Mouse (Mus musculus): ENCODE results near the gene Fam83e. TPM values are rescaled to one million over a fixed set of nuclear protein-coding genes. Genes with fewer than 3 reads are reported as not detected.

The Fam83e gene
- total RNA-seq, 4 experiments from 2014 or later, result 0.29 to 2.1 (median 0.66) TPM

DNA sequence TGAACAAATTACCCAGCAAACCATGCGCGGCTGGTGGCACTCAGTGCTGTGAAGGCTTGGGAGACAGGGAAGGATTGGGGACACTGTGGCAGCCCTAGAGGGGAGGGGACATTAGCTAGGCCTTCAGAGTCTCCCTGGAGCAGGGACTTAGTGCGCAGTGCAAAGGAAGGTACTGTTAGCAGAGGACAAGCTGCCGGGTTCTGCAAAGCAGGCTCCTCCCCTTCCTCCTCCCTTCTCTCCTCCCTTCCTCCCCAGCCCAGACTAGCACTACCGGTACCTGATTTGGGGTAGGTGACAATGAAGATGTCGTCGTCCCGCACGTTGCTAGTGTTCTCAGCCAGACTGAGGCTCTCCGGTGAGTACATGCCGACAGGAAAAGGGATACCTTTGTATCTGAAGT, 20.8 kb downstream of the Fam83e start:
- DNase-seq, result no peak

DNA sequence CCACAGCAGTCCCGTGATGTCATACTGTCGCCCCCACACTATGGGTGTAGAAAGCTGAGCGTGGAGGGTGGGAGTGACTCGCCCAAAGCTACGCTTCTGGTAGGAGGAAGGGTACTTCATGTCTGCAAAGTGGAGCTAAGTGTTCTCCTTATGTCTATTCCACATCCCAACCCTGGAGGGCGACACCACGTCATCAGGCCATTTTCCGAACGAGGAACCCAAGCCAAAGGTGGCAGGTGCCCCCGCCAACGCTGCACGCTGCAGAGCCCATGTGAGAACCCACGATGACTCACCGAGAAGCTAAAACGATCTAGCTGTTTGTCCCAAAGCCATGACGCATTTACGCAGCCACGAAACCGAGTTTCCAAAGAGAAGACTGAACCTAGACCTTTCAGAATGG, 21.3 kb downstream of the Fam83e start:
- DNase-seq, result no peak

DNA sequence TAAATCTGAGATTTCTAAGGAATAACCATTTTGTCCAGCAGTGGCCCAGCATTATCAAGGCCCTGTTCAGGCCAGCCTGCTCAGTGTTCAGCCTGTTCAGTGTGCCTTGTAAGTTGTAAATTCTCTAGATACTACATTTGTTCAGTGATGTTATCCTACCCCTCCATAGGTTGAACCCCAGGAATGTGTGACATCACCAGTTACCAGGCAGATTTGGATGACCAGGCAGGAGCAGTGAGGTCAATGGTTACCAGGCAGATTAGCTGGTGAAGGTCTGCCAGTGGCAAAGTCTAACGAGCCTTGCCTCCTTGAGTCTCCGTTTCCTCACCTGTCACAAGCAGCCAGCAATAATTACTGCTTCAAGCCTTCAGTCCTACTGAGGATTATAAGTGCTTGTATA, 23.4 kb downstream of the Fam83e start:
- DNase-seq, result no peak

DNA sequence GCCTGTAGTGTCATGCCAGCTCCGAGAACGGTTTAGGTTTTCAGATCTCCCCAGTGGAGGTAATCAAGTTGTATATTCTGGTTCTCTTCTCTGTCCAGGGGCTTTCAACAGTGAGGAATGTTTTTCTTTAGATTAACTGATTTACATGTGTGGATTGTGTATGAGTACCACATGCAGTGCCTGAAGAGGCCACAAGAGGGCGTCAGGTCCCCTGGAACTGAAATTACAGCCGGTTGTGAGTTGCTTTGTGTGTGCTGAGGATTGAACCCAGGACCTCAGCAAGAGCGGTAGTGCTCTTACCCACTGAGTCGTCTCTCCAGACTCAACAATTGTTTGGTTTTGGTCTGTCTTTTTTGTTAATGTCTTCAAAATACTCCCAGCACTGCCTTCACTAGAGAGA, 25.5 kb downstream of the Fam83e start:
- DNase-seq, result no peak

DNA sequence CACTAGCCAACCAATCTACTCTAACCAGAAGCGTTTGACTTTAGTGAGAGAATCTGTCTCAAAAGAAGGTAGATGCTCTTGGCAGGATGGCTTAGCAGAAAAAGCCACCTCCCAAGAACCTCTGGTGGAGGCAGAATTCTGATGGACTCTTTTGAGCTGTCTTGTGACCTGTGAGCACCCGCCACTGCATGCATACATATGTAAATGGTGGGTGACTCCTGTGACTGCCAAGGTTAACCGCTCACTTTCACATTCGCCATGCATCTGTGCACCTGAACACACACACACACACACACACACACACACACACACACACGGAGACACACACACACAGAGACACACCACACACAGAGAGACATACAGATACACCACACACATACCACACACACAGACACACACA, 26.4 kb downstream of the Fam83e start:
- DNase-seq, result no peak

DNA sequence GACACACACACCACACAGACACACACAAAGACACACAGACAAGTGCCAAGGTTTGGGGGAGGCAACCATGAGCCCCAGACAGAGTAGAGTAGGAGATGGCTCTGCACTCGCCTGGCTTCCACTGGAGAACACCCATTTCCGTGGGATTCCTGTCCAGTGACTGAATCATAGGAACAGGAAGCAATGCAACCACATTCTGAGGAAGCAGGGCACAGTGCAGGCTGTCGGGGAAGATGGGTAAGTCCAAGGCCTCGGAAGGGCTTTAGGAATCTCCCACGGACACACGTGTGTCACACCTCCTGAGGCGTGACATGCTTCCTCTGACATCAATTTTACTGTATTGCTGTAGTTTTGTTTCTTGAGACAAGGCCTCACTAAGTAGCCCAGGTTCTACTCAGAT, 27.1 kb downstream of the Fam83e start:
- no peak for DNase-seq

DNA sequence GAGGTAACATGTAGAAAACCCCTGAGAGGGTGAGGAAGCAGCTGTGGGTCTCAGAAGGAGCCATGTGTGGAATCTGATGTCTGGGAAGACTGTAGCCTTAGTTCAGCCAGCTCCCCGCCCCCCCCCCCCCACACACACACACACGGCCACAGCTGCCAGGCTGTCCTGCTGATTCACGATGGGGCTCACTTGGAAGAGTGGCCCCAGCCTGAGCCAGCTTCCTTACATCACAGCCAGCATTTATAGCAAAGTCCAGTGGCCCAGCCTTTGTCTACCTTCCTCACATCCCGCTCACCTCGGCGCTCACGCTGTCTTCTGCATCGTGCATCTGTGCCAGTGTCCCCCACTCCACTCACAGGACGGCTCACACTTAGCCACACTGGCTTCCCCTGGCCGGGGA, 28.4 kb downstream of the Fam83e start:
- DNase-seq, result no peak

DNA sequence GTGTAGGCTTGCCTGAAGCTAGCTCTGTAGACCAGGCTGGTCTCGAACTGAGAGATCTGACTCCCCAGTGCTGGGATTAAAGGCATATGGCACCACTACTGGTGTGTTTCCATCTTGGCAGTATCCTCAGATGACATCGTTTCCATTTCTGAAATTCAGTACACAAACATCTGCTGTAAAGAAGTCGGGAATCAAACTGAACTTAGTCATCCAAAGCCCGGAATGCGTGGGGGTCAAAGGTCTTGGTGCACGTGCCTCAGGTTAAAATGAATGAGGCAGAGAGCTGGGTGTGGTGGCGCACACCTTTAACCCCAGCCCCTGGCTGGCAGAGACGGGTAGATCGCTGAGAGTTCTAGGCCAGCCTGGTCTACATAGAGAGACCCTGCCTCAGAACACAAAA, 29.1 kb downstream of the Fam83e start:
- DNase-seq, result no peak

DNA sequence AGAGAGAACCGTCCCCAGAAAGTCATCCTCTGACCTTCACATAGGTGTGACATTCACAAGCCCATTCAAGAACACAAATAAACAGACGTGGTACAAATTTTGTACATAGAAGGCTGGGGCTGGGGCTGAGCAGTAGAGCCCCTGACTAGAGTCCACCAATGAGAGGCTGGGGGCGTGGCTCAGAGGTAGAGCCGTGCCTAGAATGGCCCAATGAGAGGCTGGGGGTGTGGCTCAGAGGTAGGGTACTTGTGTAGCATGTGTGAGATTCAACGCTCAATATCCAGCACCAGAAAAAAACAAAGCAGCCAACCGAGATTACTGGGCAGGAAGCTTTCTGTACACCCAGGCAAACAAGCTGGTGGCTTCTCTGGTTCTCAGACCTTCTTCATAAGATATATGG, 34.7 kb downstream of the Fam83e start:
- DNase-seq, result no peak

DNA sequence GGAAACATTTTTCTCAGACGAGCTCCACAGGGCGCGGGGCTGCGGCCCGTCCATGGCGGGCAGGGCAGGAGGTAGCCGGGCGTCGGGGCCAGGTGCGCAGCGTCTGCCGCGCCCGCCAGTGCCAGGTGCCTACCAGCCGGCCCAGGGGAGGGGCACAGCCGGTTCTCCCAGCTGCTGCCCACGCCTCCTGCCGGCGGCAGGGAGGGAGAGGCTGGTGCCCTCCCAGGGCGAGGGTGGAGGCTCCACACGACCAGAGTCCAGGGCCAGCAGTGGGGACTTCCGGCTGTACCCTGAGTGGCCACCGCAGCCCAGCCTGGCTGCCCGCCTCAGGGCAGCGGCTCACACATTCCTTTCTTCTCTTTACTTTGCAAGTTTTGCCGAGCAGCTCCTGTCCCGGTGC, 38.4 kb downstream of the Fam83e start:
- no peak for DNase-seq

DNA sequence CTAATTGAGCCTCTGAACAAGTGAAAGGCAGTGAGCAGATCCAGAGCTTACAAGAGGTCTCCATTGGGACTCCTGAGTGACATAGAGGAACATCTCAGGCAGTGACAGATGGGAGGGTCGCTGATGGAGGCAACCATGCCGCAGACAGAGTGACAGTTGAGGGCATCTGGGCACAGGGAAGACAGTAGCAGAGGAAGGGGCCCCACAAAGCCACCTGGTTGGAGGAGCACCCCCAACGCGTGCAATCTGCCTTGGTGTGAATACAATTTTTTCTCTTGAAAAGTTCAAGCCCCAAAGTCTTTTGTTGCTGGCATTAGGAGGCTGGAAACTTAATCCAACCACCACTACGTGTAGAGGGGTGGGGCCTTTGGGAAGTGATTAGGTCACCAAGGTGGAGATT, 39.1 kb downstream of the Fam83e start:
- DNase-seq, result no peak

DNA sequence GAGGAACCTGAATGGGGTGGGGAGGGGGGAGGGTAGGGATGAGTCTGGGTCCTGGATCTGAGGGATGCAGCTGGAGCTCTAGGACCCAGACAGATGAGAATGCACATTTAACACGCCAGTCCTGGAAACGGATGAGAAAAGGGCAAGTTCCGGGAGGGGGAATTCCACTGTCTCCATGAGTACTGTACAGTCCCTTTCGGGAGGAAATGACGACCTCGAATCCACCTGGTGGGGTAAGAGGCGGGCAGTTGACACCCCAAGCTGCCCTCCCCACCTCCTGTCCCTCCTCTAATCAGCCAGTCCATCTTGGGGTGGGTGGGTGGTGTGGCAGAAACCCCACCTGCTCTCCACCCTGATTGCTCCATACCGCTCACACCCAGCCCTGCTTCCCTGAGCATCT, 45.0 kb downstream of the Fam83e start:
- no peak for DNase-seq

DNA sequence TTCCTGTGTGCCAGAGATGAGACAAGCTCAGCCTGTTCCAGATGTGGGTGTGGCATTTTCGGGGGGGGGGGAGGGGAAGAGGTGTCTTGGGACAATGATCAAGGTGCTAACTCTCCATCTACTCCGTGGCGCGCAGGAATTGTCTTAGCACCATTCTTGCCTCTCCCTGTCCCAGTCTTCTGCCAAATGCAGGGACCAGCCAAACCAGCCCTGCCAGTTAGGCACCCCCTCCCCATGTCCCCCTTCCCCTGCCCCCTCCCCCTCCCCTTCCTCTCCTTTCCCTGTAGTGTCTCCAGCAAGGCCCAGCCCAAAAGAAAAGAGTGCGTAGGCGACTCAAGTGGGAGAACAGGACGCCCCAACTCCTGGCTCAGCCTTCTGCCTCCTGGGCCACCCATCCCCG, 45.8 kb downstream of the Fam83e start:
- no peak for DNase-seq

DNA sequence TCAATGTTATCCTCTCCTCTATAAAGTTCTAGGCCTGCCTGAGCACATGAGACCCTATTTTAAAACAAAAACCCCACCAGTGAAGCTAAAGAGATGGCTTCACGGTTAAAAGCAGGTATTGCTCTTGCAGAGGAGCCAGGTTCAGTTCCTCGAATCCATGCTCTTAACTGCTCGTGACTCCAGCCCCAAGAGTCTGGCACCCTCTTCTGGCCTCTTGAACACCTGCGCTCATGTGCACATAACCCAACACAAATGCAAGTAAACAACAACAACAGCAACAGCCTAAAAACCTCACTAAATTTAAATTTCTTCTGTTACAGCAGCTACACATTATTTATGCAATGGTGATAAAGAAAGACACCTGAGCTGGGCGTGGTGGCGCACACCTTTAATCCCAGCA, 46.5 kb downstream of the Fam83e start:
- DNase-seq, result no peak

DNA sequence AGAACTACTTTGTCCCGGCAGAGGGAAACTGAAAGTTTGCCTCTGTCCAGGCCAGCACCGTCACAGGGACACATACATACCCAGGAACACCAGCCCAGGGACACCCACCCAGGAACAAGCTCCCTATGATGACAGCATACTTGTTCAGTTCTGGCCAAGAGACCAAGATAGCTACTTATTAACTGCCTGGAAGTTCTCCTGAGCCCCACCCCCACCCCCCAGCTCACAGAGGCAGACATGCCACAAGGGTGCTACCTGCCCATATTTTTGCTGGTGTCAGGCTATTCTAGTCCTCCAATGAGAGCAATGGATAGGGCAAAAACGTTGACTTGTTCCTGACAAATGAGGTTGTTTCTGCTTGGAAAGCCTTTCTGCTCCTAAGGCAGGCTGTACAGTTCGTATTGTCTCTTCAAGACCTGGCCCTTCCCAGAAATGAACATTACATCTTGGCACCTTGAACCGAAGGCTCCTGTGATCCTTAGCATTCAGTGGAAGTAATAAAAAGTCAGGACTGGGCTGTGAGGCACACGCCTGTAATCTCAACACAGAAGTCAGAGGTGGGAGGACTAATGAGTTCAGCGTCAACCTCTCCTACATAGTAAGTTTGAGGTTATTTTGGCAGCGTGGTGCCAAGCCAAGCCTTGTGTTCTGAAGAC, 49.5 kb downstream of the Fam83e start:
- DNase-seq, result no peak

DNA sequence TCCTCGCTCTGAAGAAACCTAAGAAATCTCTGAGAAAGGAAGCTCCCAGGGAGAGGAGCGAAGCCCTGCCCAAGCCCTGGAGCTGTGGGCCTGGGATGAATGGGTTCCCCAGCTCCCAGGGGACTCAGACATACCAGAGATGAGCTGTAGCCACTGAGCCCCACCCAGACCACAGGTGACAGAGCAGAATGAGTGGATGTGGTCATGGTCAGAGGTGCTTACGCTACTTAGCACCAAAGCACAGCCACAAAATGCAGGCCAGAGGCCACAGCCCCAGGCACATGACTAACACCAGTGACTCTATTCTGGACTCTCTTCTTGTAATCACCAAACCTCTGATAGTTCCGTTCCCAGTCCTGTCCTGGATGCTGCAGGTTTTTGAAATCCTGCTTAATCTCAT, 50.1 kb downstream of the Fam83e start:
- DNase-seq, result no peak

DNA sequence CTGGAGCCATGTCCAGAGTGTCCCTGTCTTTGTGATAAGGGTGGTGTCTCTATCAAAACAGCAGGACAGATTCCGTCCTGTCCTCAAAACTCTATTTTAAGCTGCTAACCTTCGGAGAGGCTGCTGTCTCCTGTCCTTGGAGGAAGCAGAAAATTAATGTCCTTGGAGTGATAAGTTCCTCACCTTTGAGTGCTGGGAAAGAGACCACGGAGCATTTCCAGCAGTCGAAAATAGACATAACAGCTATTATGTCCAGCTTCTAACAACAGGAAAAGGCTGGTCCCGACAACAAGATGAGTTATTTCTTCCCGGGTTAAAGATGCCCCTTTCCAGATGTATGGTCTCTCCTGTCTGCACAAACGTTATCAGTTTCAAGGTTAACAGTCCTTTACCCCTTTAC, 54.2 kb downstream of the Fam83e start:
- no peak for DNase-seq

Other genes with a start within 250 kb of the Fam83e start
- 1 to 10 TPM in 2 of 4 experiments, under 1 TPM in 2; 0.20 to 2.5 (median 0.94) TPM for gene Tulp2, start 239.3 kb upstream of the Fam83e start, total RNA-seq (2022)
- 10 to 100 TPM; 38.9 to 41.2 (median 40.2) TPM for gene Gm45808, start 234.4 kb upstream of the Fam83e start, total RNA-seq (2022)
- gene Dhdh, start 232.4 kb upstream of the Fam83e start, total RNA-seq (2022), result 10 to 100 TPM; 65.1 to 80.0 (median 69.2) TPM
- gene Nucb1, start 210.8 kb upstream of the Fam83e start, total RNA-seq (2022), result 100 to 1,000 TPM; 291 to 305 (median 294) TPM
- 10 to 100 TPM; 29.2 to 62.8 (median 45.0) TPM for gene Ppp1r15a, start 194.9 kb upstream of the Fam83e start, total RNA-seq (2022)
- gene Plekha4, start 194.9 kb upstream of the Fam83e start, total RNA-seq (2022), result 1 to 10 TPM; 3.1 to 6.9 (median 4.3) TPM
- gene Hsd17b14, start 166.3 kb upstream of the Fam83e start, total RNA-seq (2022), result 1 to 10 TPM in 2 of 4 experiments, under 1 TPM in 1, not detected in 1; 0.99 to 2.6 (median 2.1) TPM
- 100 to 1,000 TPM; 191 to 306 (median 245) TPM for gene Bcat2, start 151.1 kb upstream of the Fam83e start, total RNA-seq (2022)
- not detected for gene Fgf21, start 105.7 kb upstream of the Fam83e start, total RNA-seq (2022)
- not detected for gene Fut1, start 103.9 kb upstream of the Fam83e start, total RNA-seq (2022)
- gene Izumo1, start 99.4 kb upstream of the Fam83e start, total RNA-seq (2022), result under 1 TPM; 0.14 to 0.68 (median 0.38) TPM
- gene Rasip1, start 93.7 kb upstream of the Fam83e start, total RNA-seq (2022), result 10 to 100 TPM; 15.5 to 30.2 (median 21.4) TPM
- 10 to 100 TPM in 1 of 4 experiments, 1 to 10 TPM in 3; 2.4 to 14.9 (median 3.6) TPM for gene Mamstr, start 81.2 kb upstream of the Fam83e start, total RNA-seq (2022)
- gene Fut2, start 54.8 kb upstream of the Fam83e start, total RNA-seq (2022), result under 1 TPM in 2 of 4 experiments, not detected in 2; 0.11 to 0.18 TPM
- gene Ntn5, start 37.2 kb upstream of the Fam83e start, total RNA-seq (2022), result under 1 TPM in 3 of 4 experiments, not detected in 1; 0.21 to 0.68 (median 0.32) TPM
- under 1 TPM; 0.15 to 0.59 (median 0.30) TPM for gene Sec1, start 26.8 kb upstream of the Fam83e start, total RNA-seq (2022)
- gene Car11, start 21.4 kb upstream of the Fam83e start, total RNA-seq (2022), result 10 to 100 TPM; 11.5 to 28.2 (median 18.9) TPM
- 100 to 1,000 TPM; 254 to 411 (median 333) TPM for gene Dbp, start 16.1 kb upstream of the Fam83e start, total RNA-seq (2022)
- 1,000 to 10,000 TPM; 1,011 to 1,224 (median 1,104) TPM for gene Rpl18, start 5.8 kb upstream of the Fam83e start, total RNA-seq (2022)
- 10 to 100 TPM; 36.9 to 40.2 (median 39.3) TPM for gene Sphk2, start 3.2 kb upstream of the Fam83e start, total RNA-seq (2022)
- not detected for gene Spaca4, start 4.6 kb downstream of the Fam83e start, total RNA-seq (2022)
- 10 to 100 TPM in 3 of 4 experiments, 1 to 10 TPM in 1; 8.9 to 24.9 (median 15.5) TPM for gene Lmtk3, start 62.5 kb downstream of the Fam83e start, total RNA-seq (2022)
- 1 to 10 TPM in 2 of 4 experiments, under 1 TPM in 2; 0.52 to 4.5 (median 1.8) TPM for gene Sult2b1, start 63.5 kb downstream of the Fam83e start, total RNA-seq (2022)
- gene Cyth2, start 93.4 kb downstream of the Fam83e start, total RNA-seq (2022), result 100 to 1,000 TPM; 112 to 140 (median 122) TPM
- under 1 TPM; 0.17 to 0.65 (median 0.36) TPM for gene Kcnj14, start 103.6 kb downstream of the Fam83e start, total RNA-seq (2022)
- 10 to 100 TPM; 24.8 to 31.5 (median 30.0) TPM for gene Grwd1, start 109.7 kb downstream of the Fam83e start, total RNA-seq (2022)
- 100 to 1,000 TPM; 127 to 158 (median 151) TPM for gene Kdelr1, start 151.6 kb downstream of the Fam83e start, total RNA-seq (2022)
- gene Grin2d, start 157.2 kb downstream of the Fam83e start, total RNA-seq (2022), result 1 to 10 TPM in 3 of 4 experiments, under 1 TPM in 1; 0.78 to 1.4 (median 1.2) TPM
- gene Syngr4, start 175.5 kb downstream of the Fam83e start, total RNA-seq (2022), result under 1 TPM in 1 of 4 experiments, not detected in 3; 0.78 TPM
- gene Tmem143, start 175.7 kb downstream of the Fam83e start, total RNA-seq (2022), result 10 to 100 TPM; 36.3 to 60.3 (median 52.9) TPM
- gene Emp3, start 200.2 kb downstream of the Fam83e start, total RNA-seq (2022), result 100 to 1,000 TPM; 302 to 612 (median 463) TPM
- gene Ccdc114, start 202.9 kb downstream of the Fam83e start, total RNA-seq (2022), result 10 to 100 TPM; 17.8 to 92.8 (median 47.9) TPM

All from adrenal gland, adult 8-10 months (tissue).